Mouse (Mus musculus) urinary bladder, adult 2 months (tissue): Measurements from ENCODE around the gene Comp. TPM values are rescaled to one million over a fixed set of nuclear protein-coding genes. Genes with fewer than 3 reads are reported as not detected.

Experiments
- DNase-seq: peaks from one replicate; pipeline ENCODE4 v3.0.0; 2022; ENCODE audit warnings: low spot score
- polyA plus RNA-seq: library from polyadenylated mRNA; depleted of rRNA; stranded (reverse); fragments of >200 nt; gene quantifications from 2 replicates; pipeline ENCODE4 v1.2.3, GENCODE M21; 2012

The Comp gene
- polyA plus RNA-seq, 1 experiment, result 0.23 TPM

GRCm38 (mm10) chr8:70352657-70353151 is 20.7 kb upstream of the Comp start:
- DNase-seq, result no peak

DNA sequence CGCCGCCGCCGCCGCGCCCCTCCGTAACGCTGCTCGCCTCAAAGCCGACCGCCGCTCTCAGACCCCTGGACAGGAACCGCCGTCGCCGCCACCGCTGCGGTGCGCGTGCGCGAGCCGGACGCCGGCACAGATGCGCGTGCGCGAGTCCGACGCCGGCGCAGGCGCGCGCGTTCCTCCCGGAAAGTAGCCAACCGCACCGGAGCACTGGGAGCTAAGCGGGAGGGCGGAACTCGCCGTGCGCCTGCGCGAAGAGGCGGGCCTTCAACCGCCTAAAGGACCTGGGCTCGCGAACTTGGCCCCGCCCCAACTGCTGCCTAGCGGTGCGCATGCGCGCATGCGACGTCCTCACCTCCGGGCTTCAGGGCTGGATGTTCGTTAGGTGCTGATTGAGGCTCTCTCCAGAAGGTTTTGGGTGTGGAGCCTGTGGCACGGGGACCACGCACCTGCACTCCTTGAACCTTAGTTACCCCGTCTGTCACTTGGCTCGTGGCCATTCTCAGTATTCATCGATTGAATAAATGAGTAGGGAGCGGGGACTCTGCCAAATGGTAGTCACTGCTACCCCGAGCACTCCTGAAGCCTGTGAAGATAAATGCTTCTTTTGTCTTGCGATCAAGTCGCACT is 20.1 kb upstream of the Comp start, which contains the start of gene Upf1:
Gene Upf1 (minus strand): TSS at position 85 of the 624 bp plus-strand sequence.
- DNase-seq, result peak; percentile 99

GRCm38 (mm10) chr8:70354004-70354403 is 19.4 kb upstream of the Comp start:
- DNase-seq, result no peak

- DNase-seq, result no peak
Measured at GRCm38 (mm10) chr8:70356111-70356510, 17.2 kb upstream of the Comp start.

- no peak for DNase-seq
Measured at GRCm38 (mm10) chr8:70359411-70359810, 13.9 kb upstream of the Comp start.

GRCm38 (mm10) chr8:70360769-70361168 is 12.6 kb upstream of the Comp start:
- no peak for DNase-seq

DNA sequence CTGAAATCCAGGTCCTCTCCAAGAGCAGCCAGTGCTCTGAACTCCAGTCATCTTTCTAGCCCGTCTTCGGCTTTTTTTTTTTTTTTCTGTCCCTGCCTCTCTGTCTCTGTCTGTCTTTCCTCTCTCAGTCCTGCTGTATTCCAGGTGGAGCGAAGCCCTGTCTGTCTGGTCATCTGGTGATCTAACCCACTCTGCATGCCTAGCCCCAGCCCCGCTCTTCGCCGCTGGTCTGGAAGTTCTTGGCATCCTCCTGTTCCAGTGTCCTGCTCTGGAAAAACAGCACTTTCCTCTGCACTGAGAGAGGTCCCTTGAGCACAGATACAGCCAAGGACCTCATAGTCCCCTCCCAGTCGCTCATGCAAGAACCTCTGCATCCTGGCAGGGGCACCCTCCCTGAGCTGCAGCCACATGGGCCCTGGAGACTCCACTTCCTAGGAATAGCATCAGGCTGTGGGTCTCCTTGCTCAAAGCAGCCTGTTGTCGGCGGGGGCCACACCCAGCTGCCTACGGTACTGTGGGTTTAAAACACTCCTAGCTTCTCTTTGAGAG is 11.8 kb upstream of the Comp start:
- DNase-seq, result no peak

GRCm38 (mm10) chr8:70364066-70364465 is 9.3 kb upstream of the Comp start:
- DNase-seq, result no peak

DNA sequence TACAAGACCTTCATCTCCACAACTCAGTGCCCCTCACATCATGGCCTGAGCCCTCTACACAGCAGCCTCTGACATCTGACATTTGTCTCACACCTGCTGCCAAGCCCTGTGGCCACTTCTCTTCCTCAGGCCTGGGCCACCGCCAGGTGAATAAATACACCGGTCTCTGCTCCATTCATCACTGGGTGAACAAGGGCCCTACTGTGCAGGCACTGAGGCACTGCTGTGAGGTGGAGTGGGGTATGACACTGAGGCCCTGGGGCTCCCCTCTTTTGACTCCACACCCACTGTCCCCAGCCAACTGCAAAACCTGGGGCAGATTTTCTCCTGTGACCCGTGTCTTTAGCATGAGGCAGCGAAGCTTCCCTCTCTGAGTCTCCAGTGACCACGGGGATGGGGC is 6.8 kb upstream of the Comp start:
- no peak for DNase-seq

DNA sequence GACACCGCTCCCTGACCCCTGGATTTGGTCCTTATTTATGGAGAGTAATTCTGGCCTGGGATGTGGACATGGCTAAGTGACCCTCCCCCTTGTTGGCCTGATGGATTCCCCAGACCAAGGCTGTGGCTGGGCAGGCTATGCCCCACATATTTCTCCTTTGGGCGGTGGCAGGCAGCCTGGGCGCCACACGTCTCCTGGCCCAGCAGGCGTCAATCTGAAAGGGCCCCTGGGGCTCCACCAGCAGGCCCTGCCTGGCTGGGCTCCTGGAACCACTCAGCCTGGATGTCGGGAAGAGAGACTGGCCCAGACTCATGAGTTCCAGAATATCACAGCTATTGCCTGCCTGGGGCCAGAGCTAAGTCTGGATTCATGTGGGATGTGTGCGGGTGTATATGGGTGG is 2.9 kb upstream of the Comp start:
- no peak for DNase-seq

GRCm38 (mm10) chr8:70371951-70372350 is 1.4 kb upstream of the Comp start:
- DNase-seq, result no peak

DNA sequence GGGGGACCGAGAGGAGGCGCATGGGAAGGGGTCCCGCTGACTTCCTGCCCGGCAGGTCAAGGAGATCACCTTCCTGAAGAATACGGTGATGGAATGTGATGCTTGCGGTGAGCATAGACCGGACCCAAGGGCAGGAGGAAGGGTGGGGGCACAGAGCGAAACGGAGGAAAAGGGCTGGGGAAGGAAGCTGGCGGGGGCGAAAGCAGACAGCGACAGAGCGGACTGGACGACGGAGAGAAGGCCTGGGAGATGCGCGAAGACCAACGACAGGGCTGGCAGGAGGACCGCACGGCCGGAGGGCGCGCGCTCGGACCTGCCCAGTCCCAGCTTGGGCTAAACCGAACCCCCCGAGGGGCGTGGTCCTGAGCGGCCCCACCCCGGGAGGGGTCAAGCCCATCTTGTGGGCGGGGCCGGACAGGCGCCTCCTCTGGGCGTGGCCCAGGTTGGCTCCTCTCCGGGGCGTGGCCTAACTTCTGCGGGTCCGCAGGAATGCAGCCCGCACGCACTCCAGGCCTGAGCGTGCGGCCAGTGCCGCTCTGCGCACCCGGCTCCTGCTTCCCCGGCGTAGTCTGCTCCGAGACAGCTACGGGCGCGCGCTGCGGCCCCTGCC is 1.1 kb downstream of the Comp start:
- peak; percentile 55 for DNase-seq

DNA sequence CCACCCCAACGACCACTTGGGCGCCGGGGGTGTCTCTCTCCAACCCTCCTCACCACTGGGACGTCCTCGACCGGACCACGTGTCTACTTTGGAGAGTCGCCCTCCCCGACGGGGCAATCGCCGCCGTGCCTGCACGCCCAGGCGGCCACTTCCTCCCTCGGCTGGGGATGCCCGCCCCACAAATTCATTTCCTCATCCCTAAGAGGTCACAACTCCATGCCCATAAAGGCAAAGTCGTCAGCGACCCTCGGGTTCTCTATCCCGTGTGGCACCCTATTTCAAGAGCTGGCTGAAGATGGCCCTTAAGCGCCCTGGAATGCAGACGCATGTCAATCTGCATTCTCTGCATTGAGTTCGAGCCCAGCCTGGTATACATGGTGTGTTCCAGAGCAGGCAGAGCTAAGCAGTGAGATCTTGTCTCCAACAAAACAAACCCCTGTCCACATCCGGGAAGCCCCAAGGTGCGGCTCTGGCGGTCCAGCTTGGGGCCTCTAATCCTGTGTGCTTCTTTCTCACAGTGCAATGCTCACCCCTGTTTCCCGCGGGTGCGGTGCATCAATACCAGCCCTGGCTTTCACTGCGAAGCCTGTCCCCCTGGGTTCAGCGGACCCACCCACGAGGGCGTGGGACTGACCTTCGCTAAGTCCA is 2.0 kb downstream of the Comp start:
- no peak for DNase-seq

DNA sequence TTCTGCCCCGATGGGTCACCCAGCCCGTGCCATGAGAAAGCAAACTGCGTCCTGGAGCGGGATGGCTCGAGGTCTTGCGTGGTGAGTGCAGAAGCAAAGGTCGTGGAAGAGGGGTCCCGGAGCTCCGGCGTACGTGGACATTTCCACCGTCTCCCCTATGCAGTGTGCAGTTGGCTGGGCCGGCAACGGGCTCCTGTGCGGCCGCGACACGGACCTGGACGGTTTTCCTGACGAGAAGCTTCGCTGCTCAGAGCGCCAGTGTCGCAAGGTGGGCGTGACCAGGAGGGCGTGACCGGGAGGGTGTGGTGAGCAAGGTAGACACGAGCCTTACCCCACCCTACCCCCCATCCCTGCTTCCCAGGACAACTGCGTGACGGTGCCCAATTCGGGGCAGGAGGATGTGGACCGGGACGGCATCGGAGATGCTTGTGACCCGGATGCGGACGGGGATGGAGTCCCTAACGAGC is 3.0 kb downstream of the Comp start:
- DNase-seq, result no peak

DNA sequence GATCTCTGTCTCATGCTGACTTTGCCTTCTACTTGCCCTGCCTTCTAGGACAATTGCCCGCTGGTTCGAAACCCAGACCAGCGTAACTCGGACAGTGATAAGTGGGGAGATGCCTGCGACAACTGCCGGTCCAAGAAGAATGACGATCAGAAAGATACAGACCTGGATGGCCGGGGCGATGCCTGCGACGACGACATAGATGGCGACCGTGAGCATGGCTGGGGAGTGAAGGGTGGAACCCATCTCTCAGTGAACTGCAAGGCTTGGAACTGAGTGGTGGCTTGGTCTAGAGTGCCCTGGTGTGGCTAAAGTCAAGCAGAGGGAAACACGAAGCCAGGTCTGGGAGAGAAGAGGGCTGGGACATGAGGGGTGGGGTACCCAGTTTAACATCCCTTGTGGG is 3.7 kb downstream of the Comp start:
- DNase-seq, result no peak

GRCm38 (mm10) chr8:70380069-70380468 is 6.7 kb downstream of the Comp start:
- DNase-seq, result no peak

GRCm38 (mm10) chr8:70383287-70383686 is 9.9 kb downstream of the Comp start:
- no peak for DNase-seq

DNA sequence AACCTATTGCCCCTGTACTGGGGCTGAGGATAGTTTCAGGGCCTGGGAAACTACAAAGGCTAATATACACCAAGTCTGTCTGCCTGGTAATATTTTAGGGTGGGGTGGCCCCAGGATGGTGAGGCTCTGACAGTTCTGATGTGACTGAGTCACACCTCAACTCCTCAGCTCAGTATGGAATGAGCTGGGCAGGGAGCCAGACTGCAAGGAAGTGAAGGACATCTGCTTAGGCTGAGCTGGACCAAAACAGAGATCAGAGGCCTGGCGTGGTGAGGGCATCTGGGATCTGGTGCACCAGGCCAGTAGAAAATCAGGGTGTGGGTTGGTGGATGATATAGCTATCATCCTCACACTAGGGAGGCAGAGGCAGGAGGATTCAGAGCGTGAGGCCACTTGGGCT is 16.3 kb downstream of the Comp start:
- DNase-seq, result no peak

- no peak for DNase-seq
Measured at GRCm38 (mm10) chr8:70393087-70393486, 19.7 kb downstream of the Comp start.

DNA sequence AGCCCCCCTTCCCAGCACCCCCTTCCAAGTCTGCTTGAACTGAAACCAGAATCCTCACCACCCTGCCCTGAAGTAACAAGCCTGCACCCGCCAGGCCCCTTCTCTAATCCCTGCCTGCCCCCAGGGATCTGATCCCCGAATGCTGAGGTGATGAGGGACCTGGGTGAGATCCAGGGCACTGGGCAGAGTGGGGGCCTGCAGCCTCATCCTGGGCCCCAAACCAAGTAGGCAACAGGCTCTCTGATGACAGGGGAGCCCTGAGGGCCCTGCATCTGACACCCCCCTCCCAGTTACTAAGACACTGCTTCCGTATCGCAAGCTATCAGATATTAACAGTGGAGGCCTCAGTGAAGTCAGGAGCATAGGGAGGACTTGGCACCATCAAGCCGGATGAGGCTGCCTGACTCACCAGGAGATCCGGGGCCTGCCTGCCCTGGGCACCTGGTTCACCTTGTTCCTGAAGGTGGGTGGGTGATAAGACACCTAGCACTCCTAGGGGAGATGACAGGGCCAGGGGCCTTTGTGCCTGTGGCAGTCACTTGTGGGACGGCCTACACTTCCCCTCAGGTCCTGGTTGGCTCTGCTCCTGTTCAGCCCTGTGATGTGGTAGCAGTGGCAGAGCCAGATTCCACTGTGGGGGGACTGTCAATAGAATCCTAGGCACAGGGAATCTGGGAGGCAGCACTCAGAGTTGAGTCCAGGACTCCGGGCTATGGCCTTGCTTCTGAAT is 21.1 kb downstream of the Comp start:
- no peak for DNase-seq

DNA sequence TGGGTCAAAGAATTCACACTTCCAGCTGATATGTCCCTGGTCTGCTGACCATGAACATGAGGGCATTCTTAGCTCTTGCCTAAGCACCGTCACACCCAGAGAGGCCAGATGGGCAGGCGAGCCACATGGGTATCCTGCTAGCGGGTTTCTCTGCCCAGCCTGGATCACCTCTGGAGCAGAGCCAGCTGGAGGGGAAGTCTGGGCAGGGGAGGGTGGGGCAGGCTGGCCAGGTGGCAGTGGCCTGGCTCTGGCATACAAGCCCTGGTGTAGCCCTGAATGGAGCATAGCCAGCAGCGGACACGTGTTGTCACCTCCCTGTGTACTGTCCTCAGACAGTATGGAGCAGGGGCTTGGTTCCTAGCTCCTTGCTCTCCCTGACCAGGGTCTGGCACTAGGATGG is 22.3 kb downstream of the Comp start:
- no peak for DNase-seq

GRCm38 (mm10) chr8:70396184-70396583 is 22.8 kb downstream of the Comp start:
- DNase-seq, result no peak
